Mouse (Mus musculus): Measurements from ENCODE around the gene Pde2a.

- TF ChIP-seq CTCF (IDR thresholded peaks at IDR 0.05) (no peak), POLR2A (IDR thresholded peaks at IDR 0.05; ENCODE audit: insufficient read depth, low read depth, low read length) (no peak), EP300 (IDR thresholded peaks at IDR 0.05; ENCODE audit: insufficient read depth, low read depth, low read length) (no peak)
Measured at GRCm38 (mm10) chr7:101414209-101414608, 7.3 kb upstream of the Pde2a start.
